Mouse (Mus musculus) G1E (cell line): ENCODE measurements around the gene Sorcs2. TPM values are rescaled to one million over a fixed set of nuclear protein-coding genes. Genes with fewer than 3 reads are reported as not detected.

Experiments
- ATAC-seq: 2 replicates; pipeline ENCODE4 v1.8.0; 2016; ENCODE audit warnings: mild to moderate bottlenecking; ENCODE audit not compliant: insufficient number of reproducible peaks, poor library complexity, low FRiP score, severe bottlenecking; ENCODE audit errors: extremely low read depth
- DNase-seq: peaks from one replicate; pipeline ENCODE4 v3.0.0; 2012; ENCODE audit warnings: low spot score
- H3K27me3 ChIP-seq: 2 replicates; pipeline ENCODE4 v1.6.1; 2012; ENCODE audit warnings: mild to moderate bottlenecking, low read length, inconsistent platforms; ENCODE audit not compliant: insufficient read depth
- H3K36me3 ChIP-seq: replicated peaks from 2 replicates; pipeline ENCODE3; 2012; ENCODE audit warnings: mild to moderate bottlenecking, inconsistent platforms
- H3K4me1 ChIP-seq: 2 replicates; pipeline ENCODE4 v1.6.1; 2012; ENCODE audit warnings: low read depth, low read length, inconsistent platforms, mixed read lengths; ENCODE audit not compliant: insufficient read depth
- H3K4me3 ChIP-seq: 2 replicates; pipeline ENCODE4 v1.5.1; 2012; ENCODE audit warnings: low read depth, mild to moderate bottlenecking, inconsistent platforms, low read length, moderate library complexity, mixed read lengths
- H3K9me3 ChIP-seq: replicated peaks from 2 replicates; pipeline ENCODE4 v1.6.1; 2012; ENCODE audit warnings: inconsistent platforms
- CTCF ChIP-seq: IDR thresholded peaks from 2 replicates; pipeline ENCODE4 v1.5.1; 2012; ENCODE audit warnings: low read depth, low read length, inconsistent platforms, mixed read lengths
- GATA1 ChIP-seq: IDR thresholded peaks from 2 replicates; pipeline ENCODE4 v1.6.1; 2012; ENCODE audit warnings: borderline replicate concordance, low read length, inconsistent platforms, mixed read lengths
- GATA2 ChIP-seq: IDR thresholded peaks from 2 replicates; pipeline ENCODE4 v1.6.1; 2012; ENCODE audit warnings: low read depth, low read length, inconsistent platforms, borderline replicate concordance
- POLR2AphosphoS5 ChIP-seq: IDR thresholded peaks from 2 replicates; pipeline ENCODE4 v1.6.1; 2012; ENCODE audit warnings: low read depth, low read length, inconsistent platforms; ENCODE audit not compliant: insufficient replicate concordance
- TAL1 ChIP-seq: conservative IDR thresholded peaks from 2 replicates; pipeline ENCODE4 v1.6.1; 2012; ENCODE audit warnings: low read depth, low read length, inconsistent platforms, mixed read lengths
- polyA plus RNA-seq: library from polyadenylated mRNA; stranded (reverse); fragments of >175 nt; gene quantifications from 2 replicates; pipeline ENCODE4 v1.2.3, GENCODE M21; 2012
- total RNA-seq, 2 experiments: library from RNA; stranded (forward) in 1 of 2; stranded (reverse) in 1 of 2; fragments of 200-1000 nt in 1 of 2; fragments of >200 nt in 1 of 2; fragmentation: Nextera tagmentation in 1 of 2; gene quantifications; 2 replicates each; pipeline ENCODE4 v1.2.3; 2014 to 2017

Gene Sorcs2
- total and polyA plus RNA-seq, 3 experiments: 0.04 to 0.22 TPM; not detected in 1

DNA sequence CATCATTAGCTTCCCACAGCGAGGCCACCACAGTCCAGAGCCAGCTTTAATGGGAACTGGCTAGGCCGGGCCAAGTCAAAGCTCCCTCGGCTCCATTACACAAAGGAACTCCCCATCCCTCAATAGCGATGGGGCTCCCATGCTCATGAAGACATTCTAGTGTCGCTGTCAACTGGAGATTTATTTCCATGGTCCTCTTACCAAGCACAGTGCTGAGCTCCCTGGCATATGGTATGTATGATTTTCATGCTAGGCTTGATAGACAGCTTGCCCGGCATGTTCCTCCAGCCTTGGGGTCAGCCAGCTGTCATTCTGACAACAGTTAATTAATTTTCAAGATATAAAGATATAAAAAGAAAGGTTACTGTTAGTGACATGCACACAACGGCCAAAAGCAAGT is 215.6 kb downstream of the Sorcs2 start:
- H3K27me3 ChIP-seq: peaks cover 2% of the 10 kb centered on the region; the same call in 1 of the 2 replicates
- ATAC-seq (no peak), DNase-seq (no peak)

DNA sequence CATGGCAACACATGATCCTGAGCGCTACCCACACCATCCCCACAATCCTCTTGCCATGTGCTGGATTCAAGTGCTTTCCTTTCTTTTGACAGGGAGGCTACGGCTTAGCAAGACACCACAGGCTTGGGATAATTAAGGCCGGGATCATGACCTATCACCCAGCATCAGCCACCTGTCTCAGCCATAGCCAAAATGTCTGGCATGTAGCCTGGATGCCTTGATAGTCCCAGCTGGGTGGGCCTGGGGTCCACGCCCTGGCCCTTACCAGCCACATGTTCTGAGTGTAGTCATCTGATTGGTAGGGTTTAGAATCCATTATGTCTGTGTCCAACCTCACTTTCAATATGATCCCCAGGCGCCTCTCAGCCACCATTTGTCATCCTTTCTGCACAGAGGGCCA is 218.2 kb downstream of the Sorcs2 start:
- Histone ChIP-seq H3K4me3 (no peak overlapping the region), H3K36me3 (no peaks in the 10 kb centered on the region), H3K27me3 (peaks cover 9% of the 10 kb centered on the region), H3K4me1 (no peaks in the 10 kb centered on the region), H3K9me3 (no peaks in the 10 kb centered on the region)
- ATAC-seq (no peak), DNase-seq (no peak)
- TF ChIP-seq CTCF (no peak), TAL1 (no peak), POLR2AphosphoS5 (no peak), GATA1 (no peak), GATA2 (no peak)

More for the DNA sequence above, 215.6 kb downstream of the Sorcs2 start:
- H3K4me3 ChIP-seq: no peak overlapping the region
- TF ChIP-seq GATA1 (no peak), TAL1 (no peak), POLR2AphosphoS5 (no peak), CTCF (no peak), GATA2 (no peak)
- no peaks in the 10 kb centered on the region for H3K36me3 ChIP-seq
- H3K9me3 ChIP-seq: no peaks in the 10 kb centered on the region
- no peaks in the 10 kb centered on the region for H3K4me1 ChIP-seq

DNA sequence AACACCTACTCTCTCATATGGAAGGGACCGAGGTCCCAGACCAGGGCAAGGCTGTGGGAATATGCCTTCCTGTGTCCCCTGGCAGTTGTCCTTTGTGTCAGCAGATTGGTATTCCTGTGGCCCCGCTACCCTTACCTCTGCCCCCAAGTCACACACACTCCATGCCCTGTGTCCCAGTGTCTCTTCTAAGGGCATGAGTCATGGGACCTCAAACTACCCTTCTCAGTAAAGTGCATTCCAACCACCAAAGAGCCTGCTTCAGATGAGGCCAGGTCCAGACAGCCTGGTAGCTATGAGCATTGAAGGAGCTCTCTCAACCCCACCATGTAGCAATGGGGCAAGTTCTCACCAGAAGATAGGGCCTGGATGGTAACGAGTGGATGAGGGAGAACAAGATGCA is 219.2 kb downstream of the Sorcs2 start:
- no peaks in the 10 kb centered on the region for H3K9me3 ChIP-seq
- no peaks in the 10 kb centered on the region for H3K36me3 ChIP-seq
- H3K4me3 ChIP-seq: no peak overlapping the region
- DNase-seq (no peak), ATAC-seq (no peak)
- TF ChIP-seq GATA1 (no peak), POLR2AphosphoS5 (no peak), CTCF (no peak), GATA2 (no peak), TAL1 (no peak)
- H3K27me3 ChIP-seq: peaks cover 9% of the 10 kb centered on the region
- H3K4me1 ChIP-seq: no peaks in the 10 kb centered on the region

DNA sequence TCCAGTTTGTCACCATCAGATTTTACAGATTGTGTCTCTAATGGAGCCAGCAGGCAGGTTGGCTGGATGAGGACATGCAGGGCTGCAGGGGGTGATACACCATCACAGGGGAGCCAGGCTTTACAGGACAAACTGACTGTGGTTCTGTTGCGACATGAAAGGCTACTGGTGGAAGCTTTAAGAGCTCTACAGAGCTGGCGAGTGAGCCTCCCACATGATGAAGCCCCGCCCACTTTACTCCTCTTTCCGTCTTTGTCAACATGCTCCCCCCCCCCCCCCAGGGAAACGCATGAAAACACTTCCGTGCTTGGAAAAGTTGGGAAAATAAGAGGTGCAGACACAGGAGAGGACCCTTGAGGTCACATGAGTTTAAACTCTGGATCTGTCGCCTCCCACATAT is 219.7 kb downstream of the Sorcs2 start:
- TF ChIP-seq POLR2AphosphoS5 (no peak), GATA1 (no peak), CTCF (no peak), TAL1 (no peak), GATA2 (no peak)
- Histone ChIP-seq H3K4me1 (no peaks in the 10 kb centered on the region), H3K9me3 (no peaks in the 10 kb centered on the region), H3K27me3 (peaks cover 9% of the 10 kb centered on the region), H3K36me3 (no peaks in the 10 kb centered on the region), H3K4me3 (no peak overlapping the region)
- DNase-seq (no peak), ATAC-seq (no peak)

DNA sequence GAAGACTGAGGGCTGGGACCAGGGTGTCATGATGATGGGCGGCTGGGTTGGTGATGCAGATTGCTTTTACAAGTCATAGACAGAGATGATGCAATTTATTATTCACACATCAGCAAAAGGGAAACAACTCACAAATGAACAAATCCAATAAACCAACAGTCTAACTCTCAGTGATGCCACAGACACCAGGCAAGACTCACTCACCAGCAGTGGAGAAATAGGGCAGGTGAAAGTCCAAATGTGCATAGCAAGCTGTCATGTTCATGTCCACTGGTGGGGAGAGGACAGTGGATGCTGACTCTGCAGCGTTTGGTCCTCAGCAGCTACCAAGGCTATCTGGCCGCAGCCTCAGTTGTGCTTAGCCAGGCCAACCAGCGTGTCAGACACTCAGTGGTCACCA is 221.1 kb downstream of the Sorcs2 start:
- H3K36me3 ChIP-seq: no peaks in the 10 kb centered on the region
- peaks cover 9% of the 10 kb centered on the region for H3K27me3 ChIP-seq
- DNase-seq (no peak), ATAC-seq (no peak)
- no peak for TF ChIP-seq CTCF
- no peak for TF ChIP-seq TAL1
- TF ChIP-seq POLR2AphosphoS5: no peak
- TF ChIP-seq GATA2: no peak
- H3K4me1 ChIP-seq: no peaks in the 10 kb centered on the region
- no peaks in the 10 kb centered on the region for H3K9me3 ChIP-seq
- H3K4me3 ChIP-seq: no peak overlapping the region

DNA sequence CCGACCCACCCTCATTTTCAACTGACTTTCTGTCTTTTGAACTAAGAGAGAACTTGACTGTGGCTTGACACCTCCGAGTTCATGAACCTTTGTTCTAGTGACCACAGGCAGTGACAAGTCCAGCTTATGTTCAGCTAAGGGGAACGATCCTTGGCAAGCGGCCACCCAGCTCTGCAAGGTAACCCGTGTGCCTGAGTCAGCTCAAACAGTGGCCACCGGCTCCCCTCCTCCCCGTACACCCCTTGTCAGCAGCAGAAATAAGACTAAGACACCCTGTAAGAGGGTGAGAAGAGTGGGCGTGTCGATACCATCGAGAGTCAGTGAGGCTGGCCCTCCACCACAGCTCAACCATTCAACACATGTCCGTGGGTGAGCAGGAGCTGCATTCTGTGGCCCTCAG is 221.5 kb downstream of the Sorcs2 start:
- H3K36me3 ChIP-seq: no peaks in the 10 kb centered on the region
- H3K9me3 ChIP-seq: no peaks in the 10 kb centered on the region
- H3K4me1 ChIP-seq: no peaks in the 10 kb centered on the region
- ATAC-seq (no peak), DNase-seq (no peak)
- TF ChIP-seq GATA2 (no peak), TAL1 (no peak), CTCF (no peak), POLR2AphosphoS5 (no peak), GATA1 (no peak)
- H3K27me3 ChIP-seq: peaks cover 9% of the 10 kb centered on the region
- H3K4me3 ChIP-seq: no peak overlapping the region
